Mouse (Mus musculus) liver, embryonic 14.5 days (tissue): ENCODE measurements around the gene Nr4a2. TPM values are rescaled to one million over a fixed set of nuclear protein-coding genes. Genes with fewer than 3 reads are reported as not detected.

Source experiments
- ATAC-seq: fragments of 200-750 bp; cut with Nextera tagmentation; 2 replicates; pipeline ENCODE4 v1.8.0; 2017; ENCODE audit warnings: moderate number of reproducible peaks, mild to moderate bottlenecking, moderate library complexity; ENCODE audit not compliant: insufficient read depth
- DNase-seq, 3 experiments: peaks; one replicate each; pipeline ENCODE4 v3.0.0-alpha.2; 2012 to 2013; ENCODE audit warnings: low read depth in 3 of 3, low spot score in 3 of 3
- H3K27ac ChIP-seq: fragments of 300-500 bp; sonication (generic); 2 replicates; pipeline ENCODE4 v1.5.1; 2014; ENCODE audit warnings: moderate library complexity, mild to moderate bottlenecking, control low read depth, inconsistent platforms
- H3K27me3 ChIP-seq: fragments of 300-500 bp; sonication (generic); 2 replicates; pipeline ENCODE4 v1.6.1; 2014; ENCODE audit warnings: mild to moderate bottlenecking, low read length, moderate library complexity; ENCODE audit not compliant: control insufficient read depth, insufficient read depth
- H3K36me3 ChIP-seq: fragments of 300-500 bp; sonication (generic); replicated peaks from 2 replicates; pipeline ENCODE4 v1.6.1; 2014; ENCODE audit warnings: low read depth; ENCODE audit not compliant: control insufficient read depth, insufficient read depth
- H3K4me1 ChIP-seq, 2 experiments: fragments of 200-500 bp in 1 of 2; fragments of 300-500 bp in 1 of 2; sonication (generic) in 1 of 2; replicated peaks; 2 replicates each; pipeline ENCODE4 v1.6.1; 2012 to 2014; ENCODE audit warnings: antibody characterized with exemption in 1 of 2, inconsistent platforms in 1 of 2, low read length in 1 of 2; ENCODE audit not compliant: control insufficient read depth in 2 of 2, insufficient read depth in 2 of 2
- H3K4me2 ChIP-seq: fragments of 300-500 bp; sonication (generic); 2 replicates; pipeline ENCODE4 v1.6.1; 2014; ENCODE audit warnings: low read depth, mild to moderate bottlenecking, control low read depth, moderate library complexity
- H3K4me3 ChIP-seq, 2 experiments: fragments of 200-500 bp in 1 of 2; fragments of 300-500 bp in 1 of 2; sonication (generic) in 1 of 2; 2 replicates each; pipeline ENCODE4 v1.5.1; 2012 to 2014; ENCODE audit warnings: low read depth in 2 of 2, low read length in 2 of 2, mild to moderate bottlenecking in 2 of 2, control low read depth in 1 of 2, inconsistent platforms in 1 of 2, moderate library complexity in 1 of 2; ENCODE audit not compliant: insufficient read depth in 1 of 2
- H3K9ac ChIP-seq: fragments of 300-500 bp; sonication (generic); replicated peaks from 2 replicates; pipeline ENCODE4 v1.6.1; 2014; ENCODE audit warnings: mild to moderate bottlenecking, control low read depth, moderate library complexity
- H3K9me3 ChIP-seq: fragments of 300-500 bp; sonication (generic); 2 replicates; pipeline ENCODE4 v1.6.1; 2016; ENCODE audit warnings: low read length, mixed read lengths; ENCODE audit not compliant: control insufficient read depth
- CTCF ChIP-seq: IDR thresholded peaks from 2 replicates; pipeline ENCODE4 v1.5.1; 2016; ENCODE audit warnings: antibody characterized with exemption, low read depth, control low read depth
- EP300 ChIP-seq: IDR thresholded peaks from 2 replicates; pipeline ENCODE4 v1.6.1; 2016; ENCODE audit warnings: antibody characterized with exemption, low read depth
- WGBS: fragments of 180-500 bp; shearing (Covaris S2); extraction: QIAGEN DNeasy Blood & Tissue Kit; methylation state at CpG from one replicate; pipeline ENCODE4 v1.1.7; 2014; ENCODE audit not compliant: insufficient replicate concordance; 5-methylcytosine and 5-hydroxymethylcytosine counted together
- polyA plus RNA-seq, 2 experiments: library from polyadenylated mRNA; depleted of rRNA in 1 of 2; stranded (reverse) in 1 of 2; unstranded in 1 of 2; fragments of >200 nt; fragmentation: Nextera tagmentation in 1 of 2; extraction: Ambion mirVana in 1 of 2; gene quantifications; 2 replicates each; pipeline versions ENCODE4 v1.2.1 to v1.2.3; 2012 to 2014

The Nr4a2 gene
- polyA plus RNA-seq, 2 experiments, result 0.22 to 0.28 TPM

- ATAC-seq (no peak), DNase-seq (no peak)
- TF ChIP-seq CTCF (no peak), EP300 (no peak)
- Histone ChIP-seq H3K9ac (no peak overlapping the region), H3K9me3 (no peaks in the 10 kb centered on the region), H3K36me3 (no peaks in the 10 kb centered on the region), H3K27me3 (peaks cover 82% of the 10 kb centered on the region), H3K4me1 (peaks cover 2 to 3% of the 10 kb centered on the region in 2 experiments; a peak in 1 of 4 replicates), H3K27ac (no peak overlapping the region), H3K4me3 (no peak overlapping the region), H3K4me2 (no peak overlapping the region)
- WGBS, result 7% methylated on average over 38 of the region's 38 CpGs
Observed at GRCm38 (mm10) chr2:57111791-57112538, 11.8 kb downstream of the Nr4a2 start.

- Histone ChIP-seq H3K4me2 (no peak overlapping the region), H3K9me3 (no peaks in the 10 kb centered on the region), H3K36me3 (no peaks in the 10 kb centered on the region), H3K4me1 (peaks cover 2 to 3% of the 10 kb centered on the region in 2 experiments; a peak in 1 of 4 replicates), H3K27me3 (peaks cover 88% of the 10 kb centered on the region), H3K27ac (no peak overlapping the region), H3K9ac (no peak overlapping the region), H3K4me3 (no peak overlapping the region)
- DNase-seq (no peak), ATAC-seq (no peak)
- no peak for TF ChIP-seq EP300
- TF ChIP-seq CTCF, result no peak
- WGBS, result 6% methylated on average over 39 of the region's 39 CpGs
Observed at GRCm38 (mm10) chr2:57111011-57111790, 12.6 kb downstream of the Nr4a2 start.

- Histone ChIP-seq H3K27ac (no peak overlapping the region), H3K4me2 (no peak overlapping the region), H3K4me3 (no peak overlapping the region), H3K9me3 (no peaks in the 10 kb centered on the region), H3K4me1 (peaks cover 2% of the 10 kb centered on the region in 2 experiments; a peak in 1 of 4 replicates), H3K9ac (no peak overlapping the region), H3K36me3 (no peaks in the 10 kb centered on the region), H3K27me3 (peaks cover 93% of the 10 kb centered on the region)
- WGBS, result 10% methylated on average over 16 of the region's 16 CpGs
- DNase-seq, result no peak
- no peak for ATAC-seq
- TF ChIP-seq CTCF (no peak), EP300 (no peak)
Observed at GRCm38 (mm10) chr2:57110401-57110800, 13.4 kb downstream of the Nr4a2 start.

GRCm38 (mm10) chr2:57109926-57110325 lies 13.9 kb downstream of the Nr4a2 start:
- H3K9ac ChIP-seq, result no peak overlapping the region
- H3K9me3 ChIP-seq, result no peaks in the 10 kb centered on the region
- no peak for TF ChIP-seq EP300
- TF ChIP-seq CTCF, result no peak
- ATAC-seq, result no peak
- 0 out of 4 replicates have a peak, but pooled peaks cover 0 to 2% of the 10 kb centered on the region in 2 experiments for H3K4me1 ChIP-seq
- WGBS, result 6% methylated on average over 14 of the region's 14 CpGs
- no peak for DNase-seq
- no peak overlapping the region for H3K4me2 ChIP-seq
- H3K27me3 ChIP-seq, result peaks cover 96% of the 10 kb centered on the region
- no peak overlapping the region for H3K27ac ChIP-seq
- H3K36me3 ChIP-seq, result no peaks in the 10 kb centered on the region
- no peak overlapping the region for H3K4me3 ChIP-seq

GRCm38 (mm10) chr2:57109301-57109700 lies 14.5 kb downstream of the Nr4a2 start:
- DNase-seq, result no peak
- WGBS, result 6% methylated on average over 11 of the region's 11 CpGs
- H3K9ac ChIP-seq, result no peak overlapping the region
- peaks cover 96% of the 10 kb centered on the region for H3K27me3 ChIP-seq
- H3K4me1 ChIP-seq, result 0 out of 4 replicates have a peak, but pooled peaks cover 0 to 2% of the 10 kb centered on the region in 2 experiments
- no peak overlapping the region for H3K4me2 ChIP-seq
- H3K27ac ChIP-seq, result no peak overlapping the region
- TF ChIP-seq EP300 (no peak), CTCF (no peak)
- no peaks in the 10 kb centered on the region for H3K36me3 ChIP-seq
- no peaks in the 10 kb centered on the region for H3K9me3 ChIP-seq
- H3K4me3 ChIP-seq, result no peak overlapping the region
- no peak for ATAC-seq
